Mouse (Mus musculus) ovary, postnatal 14 days (tissue): Measurements from ENCODE around the gene Irx3.

ENCODE experiments used
- DNase-seq: peaks from one replicate; pipeline ENCODE4 v3.0.0; 2022; ENCODE audit warnings: low spot score

Irx3 gene

GRCm38 (mm10) chr8:91801839-91802238, at the start of gene Irx3:
TSS of gene Irx3 (minus strand) at chr8:91802067.
- DNase-seq: peak; percentile 50

GRCm38 (mm10) chr8:91851359-91851758, 49.5 kb upstream of the Irx3 start:
- no peak for DNase-seq

- no peak for DNase-seq
Measured at GRCm38 (mm10) chr8:91849984-91850383, 48.1 kb upstream of the Irx3 start.

- no peak for DNase-seq
Measured at GRCm38 (mm10) chr8:91849529-91849928, 47.7 kb upstream of the Irx3 start.

- no peak for DNase-seq
Measured at GRCm38 (mm10) chr8:91845641-91846040, 43.8 kb upstream of the Irx3 start.

GRCm38 (mm10) chr8:91837131-91837530, 35.3 kb upstream of the Irx3 start:
- no peak for DNase-seq

GRCm38 (mm10) chr8:91836685-91837084, 34.8 kb upstream of the Irx3 start:
- no peak for DNase-seq

GRCm38 (mm10) chr8:91827661-91828060, 25.8 kb upstream of the Irx3 start:
- no peak for DNase-seq

- DNase-seq: no peak
Measured at GRCm38 (mm10) chr8:91827192-91827591, 25.3 kb upstream of the Irx3 start.

- no peak for DNase-seq
Measured at GRCm38 (mm10) chr8:91823357-91823756, 21.5 kb upstream of the Irx3 start.

- DNase-seq: no peak
Measured at GRCm38 (mm10) chr8:91822746-91823145, 20.9 kb upstream of the Irx3 start.

GRCm38 (mm10) chr8:91821976-91822375, 20.1 kb upstream of the Irx3 start:
- DNase-seq: no peak

GRCm38 (mm10) chr8:91819778-91820177, 17.9 kb upstream of the Irx3 start:
- no peak for DNase-seq

- DNase-seq: no peak
Measured at GRCm38 (mm10) chr8:91818784-91819183, 16.9 kb upstream of the Irx3 start.

GRCm38 (mm10) chr8:91814106-91814505, 12.2 kb upstream of the Irx3 start:
- DNase-seq: no peak

- DNase-seq: no peak
Measured at GRCm38 (mm10) chr8:91806720-91807241, 4.9 kb upstream of the Irx3 start.

- DNase-seq: no peak
Measured at GRCm38 (mm10) chr8:91806084-91806719, 4.3 kb upstream of the Irx3 start.

GRCm38 (mm10) chr8:91805254-91805671, 3.4 kb upstream of the Irx3 start:
- no peak for DNase-seq

GRCm38 (mm10) chr8:91804403-91805253, 2.8 kb upstream of the Irx3 start:
- DNase-seq: no peak

GRCm38 (mm10) chr8:91803515-91804402, 1.9 kb upstream of the Irx3 start:
- no peak for DNase-seq

GRCm38 (mm10) chr8:91802401-91803322, 795 bp upstream of the Irx3 start:
- DNase-seq: no peak
